Mouse (Mus musculus): Measurements from ENCODE around the gene Cd3e.

GRCm38 (mm10) chr9:44998138-44998537 is 11.3 kb downstream of the Cd3e start:
- no peak for TF ChIP-seq CTCF (IDR thresholded peaks at IDR 0.05; ENCODE audit: insufficient read depth, low read depth, low read length)
- TF ChIP-seq POLR2A (IDR thresholded peaks at IDR 0.05; ENCODE audit: insufficient read depth, low read depth, low read length): no peak

Data from olfactory bulb, adult 2 months (tissue).